Mouse (Mus musculus): Measurements from ENCODE around the gene Fancg. TPM values are rescaled to one million over a fixed set of nuclear protein-coding genes. Genes with fewer than 3 reads are reported as not detected.
A peak's percentile ranks its signal among the peaks of the same experiment; 100 is the strongest.

Gene Fancg
- 5.3 to 25.3 TPM (median 11.4 TPM) in 3 replicates for total RNA-seq (2017)

- peak; percentile 71 for ATAC-seq (replicated peaks; ENCODE audit: insufficient number of reproducible peaks, low FRiP score, low TSS enrichment, poor library complexity, severe bottlenecking)
These were observed at the start of gene Fancg for GRCm38 (mm10) chr4:43010161-43011038. TSS of gene Fancg (minus strand) at chr4:43010506.

GRCm38 (mm10) chr4:43059697-43060096 lies 49.4 kb upstream of the Fancg start:
- no peak for ATAC-seq (replicated peaks; ENCODE audit: insufficient number of reproducible peaks, low FRiP score, low TSS enrichment, poor library complexity, severe bottlenecking)

GRCm38 (mm10) chr4:43058753-43059654 lies 48.7 kb upstream of the Fancg start, which contains the start of gene Unc13b:
TSS of gene Unc13b (plus strand) at chr4:43058953.
- peak; percentile 77 for ATAC-seq (replicated peaks; ENCODE audit: insufficient number of reproducible peaks, low FRiP score, low TSS enrichment, poor library complexity, severe bottlenecking)

GRCm38 (mm10) chr4:43058392-43058752 lies 48.1 kb upstream of the Fancg start:
- ATAC-seq (replicated peaks; ENCODE audit: insufficient number of reproducible peaks, low FRiP score, low TSS enrichment, poor library complexity, severe bottlenecking) = no peak

- no peak for ATAC-seq (replicated peaks; ENCODE audit: insufficient number of reproducible peaks, low FRiP score, low TSS enrichment, poor library complexity, severe bottlenecking)
These were observed 47.3 kb upstream of the Fancg start for GRCm38 (mm10) chr4:43057654-43058053.

- peak; percentile 71; the same call in 1 of the 2 replicates for ATAC-seq (replicated peaks; ENCODE audit: insufficient number of reproducible peaks, low FRiP score, low TSS enrichment, poor library complexity, severe bottlenecking)
These were observed 42.3 kb upstream of the Fancg start for GRCm38 (mm10) chr4:43052627-43053026.

- 0 out of 2 replicates have a peak, but pooled peaks have one; percentile 19 for ATAC-seq (replicated peaks; ENCODE audit: insufficient number of reproducible peaks, low FRiP score, low TSS enrichment, poor library complexity, severe bottlenecking)
These were observed 36.9 kb upstream of the Fancg start for GRCm38 (mm10) chr4:43047231-43047630.

- ATAC-seq (replicated peaks; ENCODE audit: insufficient number of reproducible peaks, low FRiP score, low TSS enrichment, poor library complexity, severe bottlenecking) = no peak
These were observed 36.3 kb upstream of the Fancg start for GRCm38 (mm10) chr4:43046607-43047006.

GRCm38 (mm10) chr4:43045659-43046302 lies 35.5 kb upstream of the Fancg start, which contains the start of gene Fam214b:
TSS of gene Fam214b (minus strand) at chr4:43046220.
- peak; percentile 75 for ATAC-seq (replicated peaks; ENCODE audit: insufficient number of reproducible peaks, low FRiP score, low TSS enrichment, poor library complexity, severe bottlenecking)

GRCm38 (mm10) chr4:43045285-43045658 lies 35.0 kb upstream of the Fancg start:
- no peak; the same call in 1 of the 2 replicates for ATAC-seq (replicated peaks; ENCODE audit: insufficient number of reproducible peaks, low FRiP score, low TSS enrichment, poor library complexity, severe bottlenecking)

- ATAC-seq (replicated peaks; ENCODE audit: insufficient number of reproducible peaks, low FRiP score, low TSS enrichment, poor library complexity, severe bottlenecking) = peak; percentile 44
These were observed 34.4 kb upstream of the Fancg start for GRCm38 (mm10) chr4:43044673-43045072.

GRCm38 (mm10) chr4:43043644-43044357 lies 33.5 kb upstream of the Fancg start:
- ATAC-seq (replicated peaks; ENCODE audit: insufficient number of reproducible peaks, low FRiP score, low TSS enrichment, poor library complexity, severe bottlenecking) = peak; percentile 34

GRCm38 (mm10) chr4:43040881-43041547 lies 30.7 kb upstream of the Fancg start:
- no peak for ATAC-seq (replicated peaks; ENCODE audit: insufficient number of reproducible peaks, low FRiP score, low TSS enrichment, poor library complexity, severe bottlenecking)

- ATAC-seq (replicated peaks; ENCODE audit: insufficient number of reproducible peaks, low FRiP score, low TSS enrichment, poor library complexity, severe bottlenecking) = peak; percentile 86
These were observed 29.8 kb upstream of the Fancg start for GRCm38 (mm10) chr4:43040114-43040572.

GRCm38 (mm10) chr4:43039609-43040008 lies 29.3 kb upstream of the Fancg start:
- ATAC-seq (replicated peaks; ENCODE audit: insufficient number of reproducible peaks, low FRiP score, low TSS enrichment, poor library complexity, severe bottlenecking) = no peak

GRCm38 (mm10) chr4:43038567-43039495 lies 28.5 kb upstream of the Fancg start:
- ATAC-seq (replicated peaks; ENCODE audit: insufficient number of reproducible peaks, low FRiP score, low TSS enrichment, poor library complexity, severe bottlenecking) = no peak
